Mouse (Mus musculus): ENCODE measurements around the gene Tmem130.
"Not testable (repeated sequence)": the region's sequence is repeated elsewhere in the genome, so short reads cannot be mapped to it uniquely, and the experiment has no call there.

The Tmem130 gene

GRCm38 (mm10) chr5:144761161-144761868 lies at the start of gene Tmem130:
TSS of gene Tmem130 (minus strand) at chr5:144761818.
- peak; percentile 78 to 83 for DNase-seq (ENCODE audit: low spot score in 2 of 2)

GRCm38 (mm10) chr5:144806931-144807330 lies 45.3 kb upstream of the Tmem130 start:
- DNase-seq (ENCODE audit: low spot score in 2 of 2), result no peak

- no peak for DNase-seq (ENCODE audit: low spot score in 2 of 2)
Measured at GRCm38 (mm10) chr5:144804181-144804580, 42.6 kb upstream of the Tmem130 start.

GRCm38 (mm10) chr5:144803066-144803465 lies 41.4 kb upstream of the Tmem130 start:
- DNase-seq (ENCODE audit: low spot score in 2 of 2), result no peak

- no peak for DNase-seq (ENCODE audit: low spot score in 2 of 2)
Measured at GRCm38 (mm10) chr5:144797116-144797515, 35.5 kb upstream of the Tmem130 start.

- DNase-seq (ENCODE audit: low spot score in 2 of 2), result no peak
Measured at GRCm38 (mm10) chr5:144794687-144795086, 33.1 kb upstream of the Tmem130 start.

- no peak for DNase-seq (ENCODE audit: low spot score in 2 of 2)
Measured at GRCm38 (mm10) chr5:144793374-144793773, 31.8 kb upstream of the Tmem130 start.

GRCm38 (mm10) chr5:144786464-144786863 lies 24.8 kb upstream of the Tmem130 start:
- no peak for DNase-seq (ENCODE audit: low spot score in 2 of 2)

GRCm38 (mm10) chr5:144780654-144781053 lies 19.0 kb upstream of the Tmem130 start:
- no peak for DNase-seq (ENCODE audit: low spot score in 2 of 2)

- DNase-seq (ENCODE audit: low spot score in 2 of 2), result no peak
Measured at GRCm38 (mm10) chr5:144773231-144773630, 11.6 kb upstream of the Tmem130 start.

GRCm38 (mm10) chr5:144769067-144769482 lies 7.5 kb upstream of the Tmem130 start:
- DNase-seq (ENCODE audit: low spot score in 2 of 2), result no peak

- DNase-seq (ENCODE audit: low spot score in 2 of 2), result peak; percentile 85 to 86
Measured at GRCm38 (mm10) chr5:144767911-144768841, 6.6 kb upstream of the Tmem130 start.

- DNase-seq (ENCODE audit: low spot score in 2 of 2), result not testable (repeated sequence)
Measured at GRCm38 (mm10) chr5:144767106-144767798, 5.6 kb upstream of the Tmem130 start, which contains the start of gene Trrap. TSS of gene Trrap (plus strand) at chr5:144767732.

- no peak for DNase-seq (ENCODE audit: low spot score in 2 of 2)
Measured at GRCm38 (mm10) chr5:144766646-144767045, 5.0 kb upstream of the Tmem130 start.

- DNase-seq (ENCODE audit: low spot score in 2 of 2), result no peak
Measured at GRCm38 (mm10) chr5:144766026-144766425, 4.4 kb upstream of the Tmem130 start.

- peak in 1 of 2 experiments; percentile 54 for DNase-seq (ENCODE audit: low spot score in 2 of 2)
Measured at GRCm38 (mm10) chr5:144758422-144758821, 3.2 kb downstream of the Tmem130 start.

- no peak for DNase-seq (ENCODE audit: low spot score in 2 of 2)
Measured at GRCm38 (mm10) chr5:144757402-144757801, 4.2 kb downstream of the Tmem130 start.

- DNase-seq (ENCODE audit: low spot score in 2 of 2), result no peak
Measured at GRCm38 (mm10) chr5:144755191-144755590, 6.4 kb downstream of the Tmem130 start.

GRCm38 (mm10) chr5:144753041-144753440 lies 8.6 kb downstream of the Tmem130 start:
- DNase-seq (ENCODE audit: low spot score in 2 of 2), result peak in 1 of 2 experiments; percentile 61

- DNase-seq (ENCODE audit: low spot score in 2 of 2), result no peak
Measured at GRCm38 (mm10) chr5:144752432-144752831, 9.2 kb downstream of the Tmem130 start.

GRCm38 (mm10) chr5:144737101-144737500 lies 24.5 kb downstream of the Tmem130 start:
- no peak for DNase-seq (ENCODE audit: low spot score in 2 of 2)

- peak in 1 of 2 experiments; percentile 67 for DNase-seq (ENCODE audit: low spot score in 2 of 2)
Measured at GRCm38 (mm10) chr5:144734949-144735348, 26.7 kb downstream of the Tmem130 start.
